Mouse (Mus musculus): ENCODE data around the gene Mcam. TPM values are rescaled to one million over a fixed set of nuclear protein-coding genes. Genes with fewer than 3 reads are reported as not detected.

Gene Mcam
- polyA plus RNA-seq, 3 experiments from 2014 or later, result 0.69 TPM; not detected in 2

Other genes starting within 250 kb of the Mcam start
- gene Thy1, start 91.1 kb upstream of the Mcam start, polyA plus RNA-seq (2017; shearing (Covaris generic)), result 100 to 1,000 TPM; 179 to 228 (median 209) TPM
- 1 to 10 TPM in 2 of 3 experiments, under 1 TPM in 1; 0.53 to 5.0 (median 2.2) TPM for gene Usp2, start 67.4 kb upstream of the Mcam start, polyA plus RNA-seq (2017; shearing (Covaris generic))
- gene Mfrp, start 32.7 kb upstream of the Mcam start, polyA plus RNA-seq (2017; shearing (Covaris generic)), result not detected
- gene C1qtnf5, start 27.2 kb upstream of the Mcam start, polyA plus RNA-seq (2017; shearing (Covaris generic)), result not detected
- gene Gm49380, start 21.0 kb upstream of the Mcam start, polyA plus RNA-seq (2017; shearing (Covaris generic)), result not detected
- 1 to 10 TPM; 3.9 to 8.2 (median 6.0) TPM for gene Rnf26, start 21.0 kb upstream of the Mcam start, polyA plus RNA-seq (2017; shearing (Covaris generic))
- 10 to 100 TPM; 17.9 to 31.2 (median 19.8) TPM for gene Cbl, start 99.6 kb downstream of the Mcam start, polyA plus RNA-seq (2017; shearing (Covaris generic))
- not detected for gene Ccdc153, start 106.2 kb downstream of the Mcam start, polyA plus RNA-seq (2017; shearing (Covaris generic))
- under 1 TPM in 1 of 3 experiments, not detected in 2; 0.15 TPM for gene Pdzd3, start 117.0 kb downstream of the Mcam start, polyA plus RNA-seq (2017; shearing (Covaris generic))
- 10 to 100 TPM in 1 of 3 experiments, 1 to 10 TPM in 2; 3.3 to 10.7 (median 4.1) TPM for gene Nlrx1, start 134.1 kb downstream of the Mcam start, polyA plus RNA-seq (2017; shearing (Covaris generic))
- gene Abcg4, start 154.1 kb downstream of the Mcam start, polyA plus RNA-seq (2017; shearing (Covaris generic)), result not detected
- 10 to 100 TPM; 16.2 to 24.6 (median 18.9) TPM for gene Hinfp, start 171.2 kb downstream of the Mcam start, polyA plus RNA-seq (2017; shearing (Covaris generic))
- 1 to 10 TPM; 1.7 to 3.1 (median 2.8) TPM for gene C2cd2l, start 185.8 kb downstream of the Mcam start, polyA plus RNA-seq (2017; shearing (Covaris generic))
- 10 to 100 TPM; 11.1 to 17.6 (median 13.1) TPM for gene Dpagt1, start 191.6 kb downstream of the Mcam start, polyA plus RNA-seq (2017; shearing (Covaris generic))
- 10 to 100 TPM; 14.3 to 61.7 (median 16.1) TPM for gene H2afx, start 200.2 kb downstream of the Mcam start, polyA plus RNA-seq (2017; shearing (Covaris generic))
- 10 to 100 TPM; 24.7 to 35.8 (median 25.4) TPM for gene Hmbs, start 209.8 kb downstream of the Mcam start, polyA plus RNA-seq (2017; shearing (Covaris generic))
- gene Vps11, start 227.2 kb downstream of the Mcam start, polyA plus RNA-seq (2017; shearing (Covaris generic)), result 10 to 100 TPM; 28.7 to 54.8 (median 49.8) TPM
- gene Hyou1, start 245.0 kb downstream of the Mcam start, polyA plus RNA-seq (2017; shearing (Covaris generic)), result 10 to 100 TPM; 14.0 to 21.4 (median 18.2) TPM

Data from inflammation-experienced regulatory T-cells, adult 6 months (primary cell).